Mouse (Mus musculus): ENCODE measurements around the gene Dhrs11.

- TF ChIP-seq CTCF (IDR thresholded peaks at IDR 0.05; ENCODE audit: borderline replicate concordance, extremely low read depth, insufficient read depth, insufficient read length) (no peak), POLR2A (IDR thresholded peaks at IDR 0.05; ENCODE audit: borderline replicate concordance, extremely low read depth, insufficient read depth, insufficient read length, poor library complexity, severe bottlenecking) (no peak)
These were observed 53.8 kb downstream of the Dhrs11 start for GRCm38 (mm10) chr11:84774870-84775514.
